Mouse (Mus musculus): ENCODE measurements around the gene Ctnnd2. TPM values are rescaled to one million over a fixed set of nuclear protein-coding genes. Genes with fewer than 3 reads are reported as not detected.
A peak's percentile ranks its signal among the peaks of the same experiment; 100 is the strongest.

Gene Ctnnd2
- total and polyA plus RNA-seq, 3 experiments: 0.10 to 0.35 (median 0.16) TPM

GRCm38 (mm10) chr15:30908027-30908426 lies 735.6 kb downstream of the Ctnnd2 start:
- intact Hi-C loops (cut with DNase I): no loop called here
- WGBS: 40% methylated on average over 2 of the region's 2 CpGs
- H3K27ac ChIP-seq: no peak overlapping the region
- H3K4me3 ChIP-seq: no peak overlapping the region
- H3K27me3 ChIP-seq (ENCODE audit: control insufficient read depth, insufficient read depth, low read length): no peaks in the 10 kb centered on the region
- H3K79me2 ChIP-seq (replicated peaks; ENCODE audit: control insufficient read depth, insufficient read depth, low read length): no peaks in the 10 kb centered on the region
- H3K36me3 ChIP-seq (ENCODE audit: control insufficient read depth, insufficient read depth, low read length): no peaks in the 10 kb centered on the region
- TF ChIP-seq EP300 (IDR thresholded peaks at IDR 0.05; ENCODE audit: insufficient read depth, low read depth, low read length) (no peak), CTCF (IDR thresholded peaks at IDR 0.05) (no peak), POLR2A (IDR thresholded peaks at IDR 0.05; ENCODE audit: insufficient read depth, low read depth, low read length) (no peak)
- no peaks in the 10 kb centered on the region for H3K4me1 ChIP-seq (ENCODE audit: control insufficient read depth, insufficient read depth, low read length)
- no peak overlapping the region for H3K9ac ChIP-seq (ENCODE audit: low read depth, low read length)
- no peak for DNase-seq

GRCm38 (mm10) chr15:30913360-30913759 lies 741.0 kb downstream of the Ctnnd2 start:
- TF ChIP-seq EP300 (IDR thresholded peaks at IDR 0.05; ENCODE audit: insufficient read depth, low read depth, low read length) (no peak), POLR2A (IDR thresholded peaks at IDR 0.05; ENCODE audit: insufficient read depth, low read depth, low read length) (no peak), CTCF (IDR thresholded peaks at IDR 0.05) (no peak)
- DNase-seq: no peak

GRCm38 (mm10) chr15:30925838-30926237 lies 753.4 kb downstream of the Ctnnd2 start:
- WGBS: 61% methylated on average over 5 of the region's 5 CpGs
- H3K27me3 ChIP-seq (ENCODE audit: control insufficient read depth, insufficient read depth, low read length): no peaks in the 10 kb centered on the region
- H3K4me1 ChIP-seq (ENCODE audit: control insufficient read depth, insufficient read depth, low read length): no peaks in the 10 kb centered on the region
- no peak for DNase-seq
- TF ChIP-seq CTCF (IDR thresholded peaks at IDR 0.05) (no peak), EP300 (IDR thresholded peaks at IDR 0.05; ENCODE audit: insufficient read depth, low read depth, low read length) (no peak), POLR2A (IDR thresholded peaks at IDR 0.05; ENCODE audit: insufficient read depth, low read depth, low read length) (no peak)
- no peaks in the 10 kb centered on the region for H3K79me2 ChIP-seq (replicated peaks; ENCODE audit: control insufficient read depth, insufficient read depth, low read length)
- intact Hi-C loops (cut with DNase I): no loop called here
- H3K27ac ChIP-seq: no peak overlapping the region
- H3K4me3 ChIP-seq: no peak overlapping the region
- no peak overlapping the region for H3K9ac ChIP-seq (ENCODE audit: low read depth, low read length)
- no peaks in the 10 kb centered on the region for H3K36me3 ChIP-seq (ENCODE audit: control insufficient read depth, insufficient read depth, low read length)

More at GRCm38 (mm10) chr15:30913360-30913759, 741.0 kb downstream of the Ctnnd2 start:
- Histone ChIP-seq H3K79me2 (replicated peaks; ENCODE audit: control insufficient read depth, insufficient read depth, low read length) (no peaks in the 10 kb centered on the region), H3K4me1 (ENCODE audit: control insufficient read depth, insufficient read depth, low read length) (no peaks in the 10 kb centered on the region), H3K27ac (no peak overlapping the region), H3K36me3 (ENCODE audit: control insufficient read depth, insufficient read depth, low read length) (no peaks in the 10 kb centered on the region), H3K9ac (ENCODE audit: low read depth, low read length) (no peak overlapping the region), H3K27me3 (ENCODE audit: control insufficient read depth, insufficient read depth, low read length) (no peaks in the 10 kb centered on the region), H3K4me3 (no peak overlapping the region)
- intact Hi-C loops (cut with DNase I): no loop called here
- WGBS: 77% methylated on average over 5 of the region's 5 CpGs

GRCm38 (mm10) chr15:30927632-30928031 lies 755.2 kb downstream of the Ctnnd2 start:
- Histone ChIP-seq H3K79me2 (replicated peaks; ENCODE audit: control insufficient read depth, insufficient read depth, low read length) (no peaks in the 10 kb centered on the region), H3K4me3 (no peak overlapping the region), H3K9ac (ENCODE audit: low read depth, low read length) (no peak overlapping the region), H3K27me3 (ENCODE audit: control insufficient read depth, insufficient read depth, low read length) (no peaks in the 10 kb centered on the region), H3K27ac (no peak overlapping the region), H3K36me3 (ENCODE audit: control insufficient read depth, insufficient read depth, low read length) (no peaks in the 10 kb centered on the region), H3K4me1 (ENCODE audit: control insufficient read depth, insufficient read depth, low read length) (no peaks in the 10 kb centered on the region)
- TF ChIP-seq EP300 (IDR thresholded peaks at IDR 0.05; ENCODE audit: insufficient read depth, low read depth, low read length) (no peak), CTCF (IDR thresholded peaks at IDR 0.05) (peak; percentile 86)
- peak; percentile 20 to 52 for DNase-seq
- 50% methylated on average over 7 of the region's 7 CpGs for WGBS
- intact Hi-C loops (cut with DNase I): loop anchor here (1.0 kb wide), 2 partner anchors 224 to 338 kb away; no protein-coding TSS in a partner anchor

GRCm38 (mm10) chr15:30931906-30932305 lies 759.5 kb downstream of the Ctnnd2 start:
- H3K79me2 ChIP-seq (replicated peaks; ENCODE audit: control insufficient read depth, insufficient read depth, low read length): no peaks in the 10 kb centered on the region
- DNase-seq: no peak
- H3K4me1 ChIP-seq (ENCODE audit: control insufficient read depth, insufficient read depth, low read length): no peaks in the 10 kb centered on the region
- H3K36me3 ChIP-seq (ENCODE audit: control insufficient read depth, insufficient read depth, low read length): no peaks in the 10 kb centered on the region
- H3K9ac ChIP-seq (ENCODE audit: low read depth, low read length): no peak overlapping the region
- no peaks in the 10 kb centered on the region for H3K27me3 ChIP-seq (ENCODE audit: control insufficient read depth, insufficient read depth, low read length)
- intact Hi-C loops (cut with DNase I): no loop called here
- no peak overlapping the region for H3K4me3 ChIP-seq
- no peak overlapping the region for H3K27ac ChIP-seq
- WGBS: 65% methylated on average over 5 of the region's 5 CpGs
- no peak for TF ChIP-seq POLR2A (IDR thresholded peaks at IDR 0.05; ENCODE audit: insufficient read depth, low read depth, low read length)
- no peak for TF ChIP-seq EP300 (IDR thresholded peaks at IDR 0.05; ENCODE audit: insufficient read depth, low read depth, low read length)
- TF ChIP-seq CTCF (IDR thresholded peaks at IDR 0.05): no peak

- H3K79me2 ChIP-seq (replicated peaks; ENCODE audit: control insufficient read depth, insufficient read depth, low read length): no peaks in the 10 kb centered on the region
- no peaks in the 10 kb centered on the region for H3K36me3 ChIP-seq (ENCODE audit: control insufficient read depth, insufficient read depth, low read length)
- intact Hi-C loops (cut with DNase I): no loop called here
- no peaks in the 10 kb centered on the region for H3K27me3 ChIP-seq (ENCODE audit: control insufficient read depth, insufficient read depth, low read length)
- H3K27ac ChIP-seq: no peak overlapping the region
- no peak for DNase-seq
- no peaks in the 10 kb centered on the region for H3K4me1 ChIP-seq (ENCODE audit: control insufficient read depth, insufficient read depth, low read length)
- WGBS: 0% methylated on average over 1 of the region's 1 CpGs
- H3K4me3 ChIP-seq: no peak overlapping the region
- no peak overlapping the region for H3K9ac ChIP-seq (ENCODE audit: low read depth, low read length)
- TF ChIP-seq CTCF (IDR thresholded peaks at IDR 0.05): no peak
- no peak for TF ChIP-seq EP300 (IDR thresholded peaks at IDR 0.05; ENCODE audit: insufficient read depth, low read depth, low read length)
Observed at GRCm38 (mm10) chr15:30945863-30946262, 773.5 kb downstream of the Ctnnd2 start.
